ENCODE assay signal across 9 mouse cellular contexts in the genomic region with DNA sequence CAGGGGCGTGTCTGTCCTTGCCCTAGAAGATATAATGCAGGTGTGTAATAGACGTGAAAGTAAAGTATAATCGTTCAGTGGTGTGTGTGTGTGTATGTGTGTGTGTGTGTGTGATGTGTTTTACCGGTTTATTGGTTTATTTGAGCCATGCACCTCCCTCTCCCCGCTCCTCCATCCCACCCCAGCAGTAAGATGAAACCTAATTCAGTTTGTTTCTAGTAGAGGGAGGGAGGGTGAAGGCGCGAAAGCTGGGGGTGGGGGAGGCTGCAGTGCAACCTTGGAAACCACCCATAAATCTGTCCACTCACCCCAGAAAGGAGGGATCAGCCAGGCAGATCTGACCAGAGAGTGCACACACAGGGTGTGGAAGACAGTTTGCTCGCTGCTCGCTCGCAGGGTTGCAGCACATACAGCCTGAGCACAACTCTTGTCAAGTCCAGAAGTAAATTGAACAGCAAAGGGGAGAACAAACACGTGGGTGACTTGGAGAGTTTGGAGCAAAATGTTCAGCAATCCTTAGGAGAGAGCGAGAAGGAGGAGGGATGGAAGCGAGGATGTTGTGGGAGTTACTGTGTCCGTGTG.
A peak's percentile ranks its signal among the peaks of the same experiment; 100 is the strongest.
DNase-seq lines count a peak whose midpoint lies in the region; ATAC-seq lines count a peak whose summit lies in the region.
"Had no signal": no experiment of that assay in that cellular context is flagged by ENCODE, and none has a peak within 500 bp of the region (broad histone marks: within the 10 kb centered on the region; RNA-seq: fewer than 3 reads in every experiment).

No protein-coding gene starts in this region.

- H3K9me3 ChIP-seq in forebrain, embryonic 11.5 days (ENCODE audit: control insufficient read depth, low read length), result no peaks in the 10 kb centered on the region
- H3K9me3 ChIP-seq in neural tube, embryonic 12.5 days, result no peaks in the 10 kb centered on the region
- H3K9me3 ChIP-seq: megakaryocyte, embryonic 14.5 days had no signal

- H3K4me2 ChIP-seq in forebrain, embryonic 11.5 days (ENCODE audit: low read depth, low read length, severe bottlenecking), result peak overlapping the region; percentile 99
- H3K4me2 ChIP-seq in neural tube, embryonic 12.5 days (replicated peaks), result peak overlapping the region; percentile 99

- DNase-seq in thymus, postnatal 4 days, result peak; percentile 4
- DNase-seq in thymus, postnatal 10 days (ENCODE audit: low spot score in 2 of 2), result no peak
- DNase-seq in forebrain, embryonic 11.5 days (ENCODE audit: low spot score), result peak; percentile 51
- peak; percentile 23 for DNase-seq in layer of hippocampus, adult 9-11 months
- DNase-seq in spleen, postnatal 10 days (ENCODE audit: low spot score in 2 of 2), result no peak
- DNase-seq in gastrocnemius, postnatal 25 days, result no peak
- DNase-seq in adrenal gland, adult 18-20 months (ENCODE audit: low spot score in 2 of 2), result no peak

- H3K4me1 ChIP-seq in forebrain, embryonic 11.5 days (replicated peaks; ENCODE audit: control insufficient read depth, insufficient read depth, low read length), result 0 out of 2 replicates have a peak, but pooled peaks cover 4% of the 10 kb centered on the region
- H3K4me1 ChIP-seq in neural tube, embryonic 12.5 days, result 0 out of 2 replicates have a peak, but pooled peaks cover 17% of the 10 kb centered on the region

- peak overlapping the region; percentile 53 for H3K4me3 ChIP-seq in forebrain, embryonic 11.5 days (ENCODE audit: low read depth, low read length)
- peak overlapping the region; percentile 64 for H3K4me3 ChIP-seq in neural tube, embryonic 12.5 days

- H3K9ac ChIP-seq in forebrain, embryonic 11.5 days (ENCODE audit: low read length), result peak overlapping the region; percentile 49; the same call in 1 of the 2 replicates
- peak overlapping the region; percentile 26; the same call in 1 of the 2 replicates for H3K9ac ChIP-seq in neural tube, embryonic 12.5 days

- no peak overlapping the region for H3K27ac ChIP-seq in forebrain, embryonic 11.5 days (ENCODE audit: low read depth, low read length)
- no peak overlapping the region for H3K27ac ChIP-seq in neural tube, embryonic 12.5 days

- ATAC-seq in forebrain, embryonic 11.5 days (replicated peaks; ENCODE audit: low FRiP score), result peak; percentile 35
- ATAC-seq in neural tube, embryonic 12.5 days (ENCODE audit: low FRiP score, low read depth), result peak; percentile 84

- no peaks in the 10 kb centered on the region; the same call in 1 of the 2 replicates for H3K27me3 ChIP-seq in forebrain, embryonic 11.5 days (ENCODE audit: control insufficient read depth, insufficient read depth, low read length)
- no peaks in the 10 kb centered on the region for H3K27me3 ChIP-seq in neural tube, embryonic 12.5 days (replicated peaks)

- WGBS in forebrain, embryonic 11.5 days, result 8% methylated on average over 14 of the region's 14 CpGs
- 4% methylated on average over 14 of the region's 14 CpGs for WGBS in neural tube, embryonic 12.5 days

- no peaks in the 10 kb centered on the region for H3K36me3 ChIP-seq in forebrain, embryonic 11.5 days (ENCODE audit: control insufficient read depth, insufficient read depth, low read length)
- no peaks in the 10 kb centered on the region for H3K36me3 ChIP-seq in neural tube, embryonic 12.5 days

Comparison
In these comparisons a context has a peak if more than half of its experiments do, and no peak if none do; other contexts are left out.
1. DNase-seq: peak in thymus, postnatal 4 days (single experiment), forebrain, embryonic 11.5 days (single experiment) and layer of hippocampus, adult 9-11 months (single experiment); none in thymus, postnatal 10 days (0 of 2), spleen, postnatal 10 days (0 of 2), gastrocnemius, postnatal 25 days (single experiment) and adrenal gland, adult 18-20 months (0 of 2).